Mouse (Mus musculus) stomach, embryonic 15.5 days (tissue): Measurements from ENCODE around the gene Fras1. TPM values are rescaled to one million over a fixed set of nuclear protein-coding genes. Genes with fewer than 3 reads are reported as not detected.

Source experiments
- ATAC-seq: fragments of 200-750 bp; cut with Nextera tagmentation; 2 replicates; pipeline ENCODE4 v1.8.0; 2017; ENCODE audit warnings: low read depth, moderate number of reproducible peaks, moderate TSS enrichment; ENCODE audit not compliant: insufficient read depth, low FRiP score
- H3K27ac ChIP-seq: fragments of 300-500 bp; sonication (generic); 2 replicates; pipeline ENCODE4 v1.5.1; 2015; ENCODE audit warnings: mild to moderate bottlenecking, inconsistent platforms
- H3K27me3 ChIP-seq: fragments of 300-500 bp; sonication (generic); replicated peaks from 2 replicates; pipeline ENCODE4 v1.6.1; 2015; ENCODE audit warnings: inconsistent platforms
- H3K36me3 ChIP-seq: fragments of 300-500 bp; sonication (generic); 2 replicates; pipeline ENCODE4 v1.6.1; 2015; ENCODE audit warnings: inconsistent platforms
- H3K4me1 ChIP-seq: fragments of 300-500 bp; sonication (generic); 2 replicates; pipeline ENCODE4 v1.6.1; 2015; ENCODE audit warnings: inconsistent platforms
- H3K4me2 ChIP-seq: fragments of 300-500 bp; sonication (generic); 2 replicates; pipeline ENCODE4 v1.6.1; 2015; ENCODE audit warnings: mild to moderate bottlenecking, inconsistent platforms
- H3K4me3 ChIP-seq: fragments of 300-500 bp; sonication (generic); replicated peaks from 2 replicates; pipeline ENCODE4 v1.5.1; 2015; ENCODE audit warnings: inconsistent platforms
- H3K9ac ChIP-seq: fragments of 300-500 bp; sonication (generic); 2 replicates; pipeline ENCODE4 v1.6.1; 2015; ENCODE audit warnings: inconsistent platforms
- H3K9me3 ChIP-seq: fragments of 300-500 bp; sonication (generic); 2 replicates; pipeline ENCODE4 v1.6.1; 2016; ENCODE audit warnings: inconsistent platforms
- WGBS: fragments of 180-500 bp; shearing (Covaris S2); methylation state at CpG from one replicate; pipeline ENCODE4 v1.1.7; 2015; 5-methylcytosine and 5-hydroxymethylcytosine counted together
- polyA plus RNA-seq: library from polyadenylated mRNA; unstranded; fragments of >200 nt; fragmentation: Nextera tagmentation; extraction: Ambion mirVana; gene quantifications from 2 replicates; pipeline ENCODE4 v1.2.1, GENCODE M21; 2015

Fras1 gene
- polyA plus RNA-seq, 1 experiment from 2014 or later = 20.3 TPM

DNA sequence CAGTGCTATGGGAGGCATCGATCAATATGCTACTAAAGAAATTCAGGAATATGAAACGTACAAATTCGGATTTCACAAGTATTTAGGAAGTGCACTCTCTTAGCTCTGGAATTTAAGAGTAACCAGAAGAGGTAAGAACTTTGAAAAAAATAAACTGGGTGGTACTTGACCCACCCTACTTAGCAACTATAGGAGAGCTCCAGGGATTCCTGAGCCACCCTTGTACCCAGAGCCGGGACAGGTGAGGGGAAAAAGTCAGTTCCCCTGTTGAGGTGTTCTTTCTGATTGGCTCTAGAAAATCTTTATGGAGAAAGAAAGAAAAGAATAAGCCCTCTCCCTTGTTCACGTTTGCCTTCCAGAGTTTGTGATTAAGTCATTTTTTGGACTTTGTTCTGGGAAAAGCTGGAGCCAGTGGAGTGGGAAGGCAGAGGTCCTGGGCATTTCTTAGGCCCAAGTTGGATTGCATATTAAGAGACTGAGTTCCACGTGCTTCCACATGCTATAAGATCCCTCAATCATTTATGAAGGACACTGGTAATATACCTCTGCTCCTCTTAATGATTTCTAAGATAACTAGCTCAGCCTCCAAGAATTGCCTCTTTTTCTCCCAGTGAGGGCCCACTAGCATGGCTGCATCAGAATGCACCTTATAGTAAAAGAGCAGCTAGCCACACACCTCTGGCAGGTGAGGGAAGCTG is 265.6 kb downstream of the Fras1 start:
- H3K27ac ChIP-seq = no peak overlapping the region
- WGBS = 79% methylated on average over 6 of the region's 6 CpGs
- no peak for ATAC-seq

DNA sequence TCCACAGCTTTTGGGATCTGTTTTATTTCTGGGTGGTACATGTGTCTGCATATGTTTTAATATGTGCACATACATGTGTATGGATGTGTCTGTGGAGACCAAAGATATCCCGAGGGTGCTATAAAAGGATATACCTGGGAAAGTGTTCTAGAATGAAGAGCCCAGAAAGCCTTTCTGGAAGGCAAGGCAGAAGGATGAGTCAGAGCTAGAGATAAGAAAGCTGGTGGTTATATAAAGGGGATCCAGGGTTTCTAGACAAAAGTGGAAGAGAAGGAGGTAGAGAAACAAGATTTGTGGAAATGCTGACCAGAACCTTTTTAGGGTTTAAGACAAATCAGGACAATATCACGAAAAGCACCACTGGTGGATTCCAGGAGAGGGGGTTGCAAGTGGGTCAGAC is 267.5 kb downstream of the Fras1 start:
- Histone ChIP-seq H3K4me2 (no peak overlapping the region), H3K9me3 (no peaks in the 10 kb centered on the region), H3K36me3 (no peaks in the 10 kb centered on the region), H3K27ac (no peak overlapping the region), H3K4me3 (no peak overlapping the region), H3K9ac (no peak overlapping the region), H3K4me1 (no peaks in the 10 kb centered on the region), H3K27me3 (no peaks in the 10 kb centered on the region)
- 88% methylated on average over 2 of the region's 2 CpGs for WGBS
- ATAC-seq = no peak

More for the DNA sequence above, 265.6 kb downstream of the Fras1 start:
- H3K9ac ChIP-seq = no peak overlapping the region
- no peak overlapping the region for H3K4me2 ChIP-seq
- no peaks in the 10 kb centered on the region for H3K9me3 ChIP-seq
- H3K4me3 ChIP-seq = no peak overlapping the region
- H3K27me3 ChIP-seq = no peaks in the 10 kb centered on the region
- H3K36me3 ChIP-seq = no peaks in the 10 kb centered on the region
- no peaks in the 10 kb centered on the region for H3K4me1 ChIP-seq

DNA sequence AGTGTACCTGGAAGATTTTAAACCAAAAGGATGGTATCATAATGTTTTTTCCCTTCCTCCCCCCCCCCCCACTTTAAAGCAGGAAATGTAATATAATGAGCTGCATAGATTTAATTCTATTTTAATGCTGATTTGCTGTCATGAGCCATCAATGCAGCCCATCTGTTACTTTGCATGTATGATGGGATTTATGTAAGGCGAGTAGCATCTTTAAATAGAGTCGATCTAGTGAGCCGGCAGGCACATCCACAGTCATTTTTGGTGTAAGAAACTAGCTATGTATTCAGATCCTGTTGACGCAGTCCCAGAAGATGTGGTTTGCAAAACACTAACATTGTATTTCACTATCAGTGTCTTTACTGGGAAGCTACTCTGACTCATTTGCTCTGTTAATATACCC is 301.9 kb downstream of the Fras1 start:
- ATAC-seq = no peak
- 93% methylated on average over 4 of the region's 4 CpGs for WGBS
- Histone ChIP-seq H3K4me1 (no peaks in the 10 kb centered on the region), H3K36me3 (no peaks in the 10 kb centered on the region), H3K27me3 (no peaks in the 10 kb centered on the region), H3K4me2 (no peak overlapping the region), H3K9me3 (no peaks in the 10 kb centered on the region), H3K4me3 (no peak overlapping the region), H3K27ac (no peak overlapping the region), H3K9ac (no peak overlapping the region)

DNA sequence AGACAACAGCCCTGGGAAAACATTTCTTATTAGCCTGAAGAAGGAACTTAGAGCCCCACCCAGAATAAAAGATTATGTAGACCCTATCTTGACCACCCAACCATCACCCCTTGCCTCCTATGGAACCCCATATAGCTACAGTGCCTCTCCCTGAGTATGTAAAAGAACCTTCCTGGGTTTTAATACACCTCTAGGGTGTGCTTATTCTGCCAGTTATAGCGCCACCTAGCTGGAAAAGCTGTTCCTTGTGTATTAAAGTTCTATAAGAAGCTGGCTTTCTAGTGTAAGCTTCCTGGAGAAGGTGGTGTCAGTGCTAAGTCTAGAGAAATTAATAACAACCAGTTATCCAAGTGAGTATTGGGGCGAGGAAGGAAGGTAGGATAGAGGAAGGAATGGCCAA is 303.7 kb downstream of the Fras1 start:
- H3K27me3 ChIP-seq = no peaks in the 10 kb centered on the region
- no peak overlapping the region for H3K4me3 ChIP-seq
- no peak overlapping the region for H3K9ac ChIP-seq
- no peak overlapping the region for H3K27ac ChIP-seq
- no peak for ATAC-seq
- 0 out of 2 replicates have a peak, but pooled peaks cover 2% of the 10 kb centered on the region for H3K36me3 ChIP-seq
- H3K4me1 ChIP-seq = no peaks in the 10 kb centered on the region
- H3K4me2 ChIP-seq = no peak overlapping the region
- 29% methylated on average over 2 of the region's 2 CpGs for WGBS
- H3K9me3 ChIP-seq = no peaks in the 10 kb centered on the region

DNA sequence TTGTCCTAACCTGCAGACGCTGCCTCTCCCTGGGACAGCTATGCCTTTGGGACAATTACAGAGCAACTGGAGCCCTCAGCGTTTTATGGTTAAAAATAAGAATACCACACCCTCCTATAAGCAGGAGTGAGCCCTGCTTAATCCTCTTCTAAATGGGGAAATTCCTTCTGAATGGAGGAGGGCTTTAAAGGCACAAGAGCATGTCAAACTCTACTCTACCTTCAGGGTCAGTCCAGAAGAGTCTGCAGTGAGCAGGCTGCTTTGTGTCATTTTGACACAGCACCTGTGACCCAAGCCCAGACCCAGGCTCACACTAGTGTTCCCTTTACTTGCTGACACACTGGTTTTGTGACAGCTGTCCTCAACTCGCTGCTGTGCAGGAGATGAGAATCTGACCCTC is 307.3 kb downstream of the Fras1 start:
- Histone ChIP-seq H3K36me3 (0 out of 2 replicates have a peak, but pooled peaks cover 3% of the 10 kb centered on the region), H3K9me3 (no peaks in the 10 kb centered on the region), H3K4me2 (no peak overlapping the region), H3K9ac (no peak overlapping the region), H3K27me3 (no peaks in the 10 kb centered on the region), H3K4me3 (no peak overlapping the region), H3K4me1 (no peaks in the 10 kb centered on the region), H3K27ac (no peak overlapping the region)
- WGBS = 59% methylated on average over 3 of the region's 3 CpGs
- no peak for ATAC-seq

DNA sequence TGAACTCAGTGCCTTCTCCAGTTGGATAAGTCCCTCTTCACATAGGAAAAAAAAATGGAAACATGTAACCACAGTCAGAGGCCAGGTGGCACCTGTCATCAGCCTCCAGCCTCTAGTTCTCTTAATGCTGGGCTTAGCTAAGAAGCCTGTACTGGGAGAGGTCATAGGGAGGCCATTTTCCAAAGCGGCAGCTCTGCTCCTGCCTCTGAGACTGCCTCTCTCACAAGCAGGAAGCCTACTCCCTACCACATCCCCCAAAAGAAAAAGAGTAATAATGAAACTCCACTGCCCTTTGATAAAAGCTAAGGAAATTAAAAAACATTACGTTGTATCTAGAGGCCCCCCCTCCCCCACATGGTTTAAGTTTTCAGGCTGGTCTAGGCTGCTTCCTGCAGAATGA is 309.0 kb downstream of the Fras1 start:
- H3K27me3 ChIP-seq = no peaks in the 10 kb centered on the region
- H3K9me3 ChIP-seq = no peaks in the 10 kb centered on the region
- WGBS = 53% methylated on average over 2 of the region's 2 CpGs
- H3K4me1 ChIP-seq = no peaks in the 10 kb centered on the region
- ATAC-seq = no peak
- no peak overlapping the region for H3K27ac ChIP-seq
- H3K4me3 ChIP-seq = no peak overlapping the region
- H3K4me2 ChIP-seq = no peak overlapping the region
- 0 out of 2 replicates have a peak, but pooled peaks cover 3% of the 10 kb centered on the region for H3K36me3 ChIP-seq
- no peak overlapping the region for H3K9ac ChIP-seq

DNA sequence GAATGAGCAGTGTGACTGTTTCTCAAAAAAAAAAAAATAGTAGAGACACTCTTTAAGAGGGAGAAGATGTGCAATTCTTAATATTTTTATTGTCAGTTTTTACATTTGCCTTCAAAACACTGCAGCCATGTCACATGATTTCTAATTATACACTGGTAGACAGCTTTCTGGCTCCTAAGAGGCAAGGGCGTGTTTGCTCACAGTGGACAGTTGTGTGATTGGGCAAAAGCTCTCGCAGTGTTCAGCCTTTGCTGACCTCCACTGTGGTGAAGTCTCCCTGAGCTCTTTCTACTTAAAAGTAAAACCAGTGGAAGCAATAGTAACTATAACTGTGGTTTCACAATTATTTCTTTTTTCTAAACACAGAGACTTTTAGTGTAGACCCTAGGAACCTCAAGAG is 315.1 kb downstream of the Fras1 start:
- WGBS = 83% methylated on average over 2 of the region's 2 CpGs
- Histone ChIP-seq H3K9me3 (no peaks in the 10 kb centered on the region), H3K36me3 (no peaks in the 10 kb centered on the region), H3K9ac (no peak overlapping the region), H3K4me1 (no peaks in the 10 kb centered on the region), H3K27me3 (no peaks in the 10 kb centered on the region), H3K4me2 (no peak overlapping the region), H3K27ac (no peak overlapping the region), H3K4me3 (no peak overlapping the region)
- no peak for ATAC-seq

DNA sequence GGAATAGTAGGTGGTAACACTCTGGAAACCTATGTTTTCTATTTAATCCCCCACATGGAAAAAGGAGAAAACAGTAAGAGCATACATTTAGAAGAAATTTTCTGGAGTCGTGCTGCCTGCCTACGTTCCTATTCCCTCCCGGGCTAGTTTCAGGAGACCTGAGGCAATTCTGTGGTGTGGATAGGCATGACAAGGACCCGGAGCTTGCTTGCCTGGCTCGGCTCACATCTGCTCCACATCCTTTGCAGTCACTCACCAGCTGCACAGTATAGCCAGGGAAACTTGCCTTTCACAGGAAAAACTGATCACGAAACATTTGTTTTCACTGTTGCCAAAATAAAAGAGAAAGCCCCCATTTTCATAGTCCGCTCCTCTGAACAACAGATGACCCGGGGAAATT is 325.2 kb downstream of the Fras1 start:
- Histone ChIP-seq H3K27ac (no peak overlapping the region), H3K4me2 (no peak overlapping the region), H3K27me3 (no peaks in the 10 kb centered on the region), H3K9ac (no peak overlapping the region), H3K4me3 (no peak overlapping the region), H3K4me1 (no peaks in the 10 kb centered on the region), H3K36me3 (no peaks in the 10 kb centered on the region; the same call in 1 of the 2 replicates), H3K9me3 (no peaks in the 10 kb centered on the region)
- no peak for ATAC-seq
- 80% methylated on average over 8 of the region's 8 CpGs for WGBS

DNA sequence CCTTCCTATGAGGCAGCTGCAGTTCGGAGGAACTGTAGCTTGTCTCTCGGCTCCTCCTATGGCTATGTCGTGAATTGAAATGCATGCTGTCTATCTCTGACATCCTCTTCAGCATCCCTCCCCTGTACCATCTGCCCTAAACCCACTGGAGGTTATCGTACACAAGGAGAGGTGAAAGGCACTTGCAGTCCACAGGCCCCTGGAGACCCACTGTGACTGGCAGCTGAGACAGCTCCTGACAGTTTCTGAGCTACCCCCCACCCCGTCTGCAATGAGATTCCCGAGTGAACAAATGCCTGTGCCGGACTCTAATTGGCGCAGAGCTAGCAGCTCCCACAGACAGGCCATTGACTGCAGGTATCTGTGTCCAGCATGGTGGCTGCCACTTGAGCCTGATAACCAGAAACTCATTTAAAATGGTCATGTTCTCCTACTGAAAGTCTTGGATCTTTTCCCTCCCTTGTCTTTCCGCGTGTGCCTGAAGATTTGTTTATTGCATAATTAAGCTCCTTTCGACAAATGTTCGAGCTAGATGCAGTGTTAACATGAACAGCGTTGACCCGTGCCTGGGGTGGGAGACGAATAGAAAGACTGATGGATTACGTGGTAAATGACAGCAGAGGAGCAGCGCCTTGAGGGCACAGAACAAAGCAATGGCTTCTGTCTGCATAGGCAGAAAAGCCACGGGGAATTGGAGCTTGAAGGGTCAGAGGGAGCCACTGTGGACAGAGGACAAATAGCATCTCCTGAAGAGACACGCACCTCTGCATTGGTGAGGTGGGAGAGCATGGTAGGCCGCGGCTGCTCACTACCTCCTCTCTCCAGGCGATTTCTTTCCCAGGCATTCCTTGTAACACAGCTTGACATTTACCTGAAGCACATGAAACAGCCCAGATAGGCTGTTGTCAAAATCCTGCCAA is 329.2 kb downstream of the Fras1 start:
- Histone ChIP-seq H3K36me3 (no peaks in the 10 kb centered on the region; the same call in 1 of the 2 replicates), H3K27ac (no peak overlapping the region), H3K4me1 (no peaks in the 10 kb centered on the region), H3K4me3 (no peak overlapping the region), H3K27me3 (no peaks in the 10 kb centered on the region), H3K9me3 (no peaks in the 10 kb centered on the region), H3K4me2 (no peak overlapping the region), H3K9ac (no peak overlapping the region)
- no peak for ATAC-seq
- WGBS = 54% methylated on average over 22 of the region's 22 CpGs

DNA sequence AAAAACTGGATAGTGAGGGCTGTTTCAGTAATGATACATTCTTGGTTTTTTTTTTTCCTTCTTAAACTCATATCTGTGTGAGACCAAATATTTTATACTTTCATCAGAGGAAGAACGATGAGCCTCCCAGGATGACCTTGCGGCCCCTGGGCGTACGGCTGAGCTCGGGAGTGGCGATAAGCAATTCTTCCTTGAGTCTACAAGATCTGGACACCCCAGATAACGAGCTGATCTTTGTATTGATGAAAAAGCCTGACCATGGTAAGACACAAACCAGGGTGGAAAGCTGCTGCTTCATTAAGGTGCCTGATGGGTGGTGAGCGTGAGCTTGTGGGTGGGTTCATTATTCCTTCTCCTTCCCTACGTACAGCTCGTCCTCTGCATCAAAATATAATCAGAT is 334.8 kb downstream of the Fras1 start:
- no peaks in the 10 kb centered on the region for H3K9me3 ChIP-seq
- no peaks in the 10 kb centered on the region for H3K27me3 ChIP-seq
- H3K4me3 ChIP-seq = no peak overlapping the region
- ATAC-seq = no peak
- H3K4me1 ChIP-seq = no peaks in the 10 kb centered on the region
- no peak overlapping the region for H3K9ac ChIP-seq
- no peak overlapping the region for H3K27ac ChIP-seq
- H3K4me2 ChIP-seq = no peak overlapping the region
- no peaks in the 10 kb centered on the region for H3K36me3 ChIP-seq
- 73% methylated on average over 10 of the region's 10 CpGs for WGBS

DNA sequence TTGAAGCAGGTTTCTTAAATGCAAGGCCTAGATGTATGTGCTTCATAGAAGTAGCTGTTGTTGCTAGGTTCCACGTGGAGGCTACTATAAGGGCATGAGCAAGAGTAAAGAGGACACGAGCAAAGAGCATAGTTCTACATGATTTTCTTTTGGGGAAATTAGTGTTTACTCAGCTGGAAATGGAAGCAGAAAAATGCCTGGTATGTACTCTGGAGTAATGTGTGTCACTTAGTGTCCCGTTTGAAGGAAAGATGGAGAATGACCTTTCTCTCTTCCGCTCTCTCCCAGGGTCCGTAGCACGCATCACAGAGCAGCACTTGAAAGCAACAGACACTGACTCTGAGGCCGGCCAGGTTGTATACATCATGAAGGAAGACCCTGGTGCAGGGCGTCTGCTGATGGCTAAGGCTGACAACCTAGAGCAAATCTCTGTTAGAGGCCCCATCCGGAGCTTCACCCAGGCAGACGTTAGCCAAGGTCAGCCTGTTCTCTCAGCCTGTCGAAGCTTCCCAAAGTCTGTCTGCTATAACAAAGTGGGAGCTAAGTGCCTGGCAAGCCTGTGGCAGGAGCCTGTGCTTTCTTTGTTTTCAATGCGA is 338.4 kb downstream of the Fras1 start:
- Histone ChIP-seq H3K36me3 (no peaks in the 10 kb centered on the region), H3K27me3 (no peaks in the 10 kb centered on the region), H3K9ac (no peak overlapping the region), H3K9me3 (no peaks in the 10 kb centered on the region), H3K4me2 (no peak overlapping the region), H3K27ac (no peak overlapping the region), H3K4me3 (no peak overlapping the region), H3K4me1 (no peaks in the 10 kb centered on the region)
- 34% methylated on average over 12 of the region's 12 CpGs for WGBS
- ATAC-seq = no peak

DNA sequence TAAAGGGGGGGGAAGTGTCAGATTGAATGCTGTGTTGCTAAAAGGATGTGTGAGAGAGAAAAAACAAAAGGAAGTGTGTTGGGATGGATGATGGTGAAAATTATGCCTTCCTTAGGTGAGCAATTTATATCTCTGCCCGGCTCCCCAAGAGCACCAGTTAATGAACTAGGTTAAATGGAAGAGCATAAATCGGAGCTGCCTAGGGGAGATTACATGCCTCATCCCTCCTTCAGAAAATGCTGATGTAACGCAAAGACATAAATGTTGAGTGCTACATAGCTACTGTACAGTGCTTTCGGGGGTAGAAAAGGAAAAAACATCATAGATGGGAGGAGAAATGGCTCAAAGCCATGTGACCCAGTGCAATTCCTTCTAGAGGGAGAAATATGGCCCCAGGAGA is 339.0 kb downstream of the Fras1 start:
- Histone ChIP-seq H3K27me3 (no peaks in the 10 kb centered on the region), H3K9ac (no peak overlapping the region), H3K9me3 (no peaks in the 10 kb centered on the region), H3K4me1 (no peaks in the 10 kb centered on the region), H3K4me3 (no peak overlapping the region), H3K27ac (no peak overlapping the region), H3K4me2 (no peak overlapping the region), H3K36me3 (no peaks in the 10 kb centered on the region)
- 70% methylated on average over 4 of the region's 4 CpGs for WGBS
- no peak for ATAC-seq
